Mouse (Mus musculus): ENCODE results near the gene Reep3.

Gene Reep3

DNA sequence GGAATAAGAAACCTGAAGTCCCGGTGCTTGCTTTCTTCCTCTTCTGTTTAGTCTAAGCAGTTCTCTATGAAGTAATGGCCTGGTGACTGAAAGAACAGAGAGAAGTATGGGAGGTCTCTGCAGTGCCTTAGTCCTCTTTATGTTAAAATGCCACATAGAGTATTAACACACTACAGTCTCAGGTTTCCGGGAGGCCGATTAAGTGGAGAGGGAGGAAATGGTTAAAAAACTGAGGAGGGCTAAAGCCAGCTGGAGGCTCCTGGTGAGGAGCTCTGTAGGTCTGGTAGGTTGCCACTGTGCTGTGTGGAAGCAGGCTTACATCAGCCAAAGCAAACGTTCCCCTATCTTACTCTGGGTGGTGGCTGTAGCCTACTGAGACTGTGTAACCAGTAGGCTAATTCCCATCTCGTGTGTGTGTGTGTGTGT is 18.9 kb upstream of the Reep3 start:
- POLR2A ChIA-PET = interaction anchor here (0.5 to 16.6 kb wide), 22 partner anchors 8 to 237 kb away, joined by 3 to 207 read pairs (median 4); partner anchors contain the start of genes Jmjd1c (in 1 of the 4) and Reep3 (in 1 of the 4)
- CTCF ChIA-PET = interaction anchor here in 2 of 4 experiments (0.7 to 1.4 kb wide), 2 partner anchors 11 to 16 kb away, joined by 4 to 7 read pairs; no protein-coding TSS in a partner anchor

DNA sequence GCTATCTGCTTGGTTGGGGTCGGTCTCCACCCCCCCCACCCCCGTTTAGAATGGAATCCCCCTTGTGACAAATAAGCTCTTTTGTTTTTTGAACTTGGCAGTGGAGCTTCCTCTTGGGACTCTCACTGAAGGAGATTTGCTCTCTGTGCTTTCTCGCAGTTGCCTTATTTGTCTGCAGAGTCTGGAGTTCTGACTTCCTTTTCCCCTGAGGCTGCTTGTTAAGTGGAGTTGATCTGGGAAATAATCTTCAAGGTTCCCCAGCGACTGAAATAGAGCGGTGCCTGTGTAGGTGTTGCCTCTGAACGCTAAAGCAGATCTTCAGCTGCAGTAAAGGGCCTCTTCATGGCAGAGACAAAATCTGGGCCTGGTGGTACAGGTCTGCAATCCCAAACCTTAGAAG is 18.4 kb upstream of the Reep3 start:
- POLR2A ChIA-PET = interaction anchor here (0.5 to 16.6 kb wide), 20 partner anchors 7 to 275 kb away, joined by 3 to 207 read pairs (median 6); partner anchors contain the start of genes Jmjd1c (in 1 of the 4) and Reep3 (in 1 of the 4)
- CTCF ChIA-PET = interaction anchor here in 1 of 4 experiments (0.6 kb wide), 1 partner anchor 9 kb away, joined by 6 read pairs; no protein-coding TSS in a partner anchor

DNA sequence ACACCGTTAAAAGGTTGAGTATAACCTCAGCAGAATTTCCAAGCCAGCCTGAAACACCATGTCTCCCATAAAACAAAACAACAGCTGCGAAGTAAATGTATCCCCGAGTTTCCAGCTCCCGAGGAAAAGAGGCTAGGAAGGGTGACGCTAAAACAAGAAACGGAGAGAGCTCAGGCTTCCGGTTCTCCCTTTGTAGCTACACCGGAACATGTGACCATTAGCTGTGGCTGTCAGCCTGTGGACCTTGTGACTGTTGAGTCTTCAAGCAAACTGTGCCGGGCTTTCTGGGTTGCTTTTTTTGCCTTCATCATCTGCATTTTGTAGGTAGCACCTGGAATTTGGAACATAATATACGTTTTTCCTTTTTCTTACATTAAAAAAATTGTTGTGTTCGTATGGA is 17.1 kb upstream of the Reep3 start:
- POLR2A ChIA-PET = interaction anchor here (0.7 to 16.6 kb wide), 26 partner anchors 9 to 202 kb away, joined by 3 to 207 read pairs (median 4); partner anchors contain the start of genes Jmjd1c (in 2 of the 4) and Reep3 (in 1 of the 4)

DNA sequence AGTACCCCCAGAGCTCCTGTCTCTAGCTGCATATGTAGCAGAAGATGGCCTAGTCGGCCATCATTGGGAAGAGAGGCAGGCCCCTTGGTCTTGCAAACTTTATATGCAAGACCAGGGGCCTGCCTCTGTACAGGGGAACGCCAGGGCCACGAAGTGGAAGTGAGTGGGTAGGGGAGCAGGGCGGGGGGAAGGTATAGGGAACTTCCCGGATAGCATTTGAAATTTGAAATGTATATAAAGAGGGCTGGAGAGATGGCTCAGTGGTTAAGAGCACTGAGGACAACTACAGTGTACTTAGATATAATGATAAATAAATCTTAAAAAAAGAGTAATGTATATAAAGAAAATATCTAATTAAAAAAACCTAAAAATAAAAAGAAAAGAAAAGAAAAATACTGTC is 16.2 kb upstream of the Reep3 start:
- ChIA-PET POLR2A (interaction anchor here in 3 of 4 experiments (0.8 to 16.6 kb wide), 14 partner anchors 8 to 192 kb away, joined by 3 to 207 read pairs (median 5); partner anchors contain the start of genes Jmjd1c (in 2 of the 3) and Reep3 (in 1 of the 3)), CTCF (interaction anchor here in 2 of 4 experiments (0.6 kb wide), 2 partner anchors 69 to 181 kb away, joined by 3 read pairs; no protein-coding TSS in a partner anchor)

More for the DNA sequence above, 17.1 kb upstream of the Reep3 start:
- CTCF ChIA-PET = interaction anchor here in 3 of 4 experiments (0.6 to 0.7 kb wide), 3 partner anchors 12 to 180 kb away, joined by 3 to 6 read pairs (median 3); no protein-coding TSS in a partner anchor

DNA sequence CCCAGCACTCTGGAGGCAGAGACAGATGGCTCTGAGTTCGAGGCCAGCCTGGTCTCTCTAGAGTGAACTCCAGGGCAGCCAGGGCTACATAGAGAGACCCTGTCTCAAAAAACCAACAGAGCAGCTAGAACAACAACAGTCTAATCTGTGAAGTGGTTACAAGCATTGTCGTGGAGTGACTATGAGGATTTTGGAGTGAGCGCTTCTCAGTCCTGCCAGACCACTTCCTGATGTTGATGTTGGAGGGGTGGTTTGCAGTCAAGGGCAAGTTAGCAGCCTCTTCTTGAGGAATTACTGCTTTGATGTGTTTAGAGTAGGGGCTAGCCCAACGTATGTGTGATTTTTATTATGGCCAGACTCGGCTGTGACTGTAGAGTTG is 15.0 kb upstream of the Reep3 start:
- ChIA-PET POLR2A (interaction anchor here in 2 of 4 experiments (0.5 to 16.6 kb wide), 9 partner anchors 9 to 1165 kb away, joined by 3 to 207 read pairs (median 3); partner anchors contain the start of genes Jmjd1c (in 1 of the 2) and Reep3 (in 1 of the 2)), CTCF (interaction anchor here in 2 of 4 experiments (0.6 to 0.7 kb wide), 2 partner anchors 11 to 87 kb away, joined by 3 to 8 read pairs; no protein-coding TSS in a partner anchor)

DNA sequence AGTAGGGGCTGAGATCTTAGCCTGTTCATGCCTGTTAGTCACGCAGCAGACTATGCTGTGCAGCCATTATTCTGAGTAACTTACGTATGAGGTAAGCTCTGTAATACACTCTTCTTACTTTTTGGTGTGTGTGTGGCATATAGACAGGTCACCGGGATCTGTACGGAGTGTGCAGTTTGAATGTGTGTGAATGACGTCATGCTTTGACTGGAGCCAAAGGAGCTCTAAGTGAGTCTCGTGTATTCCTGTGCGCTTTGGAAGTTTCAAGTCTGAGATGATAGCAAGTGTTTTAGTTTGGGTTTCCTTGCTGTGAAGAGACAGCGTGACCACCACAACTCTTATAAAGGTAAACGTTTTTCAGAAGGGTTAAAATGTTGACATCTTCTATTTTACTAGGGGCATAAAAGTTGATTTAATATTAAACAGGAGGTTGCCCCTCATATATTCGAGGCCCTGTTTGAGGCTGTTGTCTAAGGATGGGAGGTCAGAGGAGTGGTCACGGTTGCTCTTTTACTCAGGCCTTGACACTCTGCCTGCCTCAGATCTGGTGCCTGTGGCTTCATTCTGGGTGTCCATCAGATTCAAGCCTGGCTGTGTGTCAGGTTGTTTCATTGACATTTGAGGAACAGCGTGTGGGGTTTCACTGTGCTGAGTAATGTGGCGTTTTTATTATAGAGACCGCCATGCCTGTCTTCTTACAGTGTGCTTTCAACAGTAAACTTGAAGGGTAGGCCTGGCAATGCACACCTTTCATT is 14.5 kb upstream of the Reep3 start:
- ChIA-PET CTCF (interaction anchor here in 1 of 4 experiments (1.7 kb wide), 1 partner anchor 11 kb away, joined by 4 read pairs; no protein-coding TSS in a partner anchor), POLR2A (interaction anchor here in 3 of 4 experiments (0.6 to 16.6 kb wide), 11 partner anchors 10 to 195 kb away, joined by 3 to 207 read pairs (median 3); partner anchors contain the start of genes Jmjd1c (in 2 of the 3) and Reep3 (in 2 of the 3))

DNA sequence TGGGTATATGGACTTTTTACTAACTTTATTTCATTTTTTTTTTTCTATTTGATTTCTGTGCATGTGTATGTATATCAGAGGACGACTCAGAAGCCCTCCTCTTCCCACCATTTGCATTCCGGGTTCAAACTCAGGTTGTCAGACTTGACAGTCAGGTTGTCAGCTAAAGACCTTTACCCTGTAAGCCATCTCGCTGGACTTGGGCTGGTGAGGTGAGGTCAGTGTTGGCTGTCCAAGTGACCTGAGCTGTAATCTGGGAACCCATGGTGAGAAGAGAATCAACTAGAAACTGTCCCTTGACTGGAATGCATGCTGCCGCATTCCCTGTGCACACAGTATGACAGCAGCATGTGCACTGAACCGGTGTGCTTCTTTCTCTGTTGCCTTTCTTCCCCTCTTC is 12.9 kb upstream of the Reep3 start:
- ChIA-PET CTCF (no interaction called here), POLR2A (interaction anchor here in 3 of 4 experiments (0.7 to 16.6 kb wide), 9 partner anchors 8 to 106 kb away, joined by 3 to 354 read pairs (median 33); partner anchors contain the start of genes Jmjd1c (in 2 of the 3) and Reep3 (in 2 of the 3))

DNA sequence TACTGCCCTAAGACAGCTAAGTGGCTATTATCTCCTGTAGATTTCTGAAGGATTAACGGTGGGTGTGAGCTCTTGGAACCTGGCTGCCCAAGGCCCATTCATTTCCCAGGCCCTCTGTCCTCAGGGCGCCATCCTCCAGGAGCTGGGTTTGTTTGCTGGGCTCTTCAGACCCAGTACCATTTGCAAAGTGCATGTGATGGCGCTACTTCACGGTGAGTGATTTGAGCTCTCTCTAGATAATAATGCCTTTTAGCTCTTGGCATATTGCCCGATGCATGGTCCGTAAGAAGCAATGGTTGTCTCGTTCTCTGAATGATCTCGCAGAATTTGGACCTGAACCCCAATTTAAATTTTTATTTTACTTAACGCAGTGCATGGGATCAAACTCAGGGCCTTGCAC is 11.4 kb upstream of the Reep3 start:
- ChIA-PET CTCF (interaction anchor here in 1 of 4 experiments (0.6 kb wide), 1 partner anchor 82 kb away, joined by 3 read pairs; no protein-coding TSS in a partner anchor), POLR2A (interaction anchor here (0.6 to 16.6 kb wide), 33 partner anchors 7 to 196 kb away, joined by 3 to 354 read pairs (median 4); partner anchors contain the start of genes Jmjd1c (in 2 of the 4) and Reep3 (in 2 of the 4))

DNA sequence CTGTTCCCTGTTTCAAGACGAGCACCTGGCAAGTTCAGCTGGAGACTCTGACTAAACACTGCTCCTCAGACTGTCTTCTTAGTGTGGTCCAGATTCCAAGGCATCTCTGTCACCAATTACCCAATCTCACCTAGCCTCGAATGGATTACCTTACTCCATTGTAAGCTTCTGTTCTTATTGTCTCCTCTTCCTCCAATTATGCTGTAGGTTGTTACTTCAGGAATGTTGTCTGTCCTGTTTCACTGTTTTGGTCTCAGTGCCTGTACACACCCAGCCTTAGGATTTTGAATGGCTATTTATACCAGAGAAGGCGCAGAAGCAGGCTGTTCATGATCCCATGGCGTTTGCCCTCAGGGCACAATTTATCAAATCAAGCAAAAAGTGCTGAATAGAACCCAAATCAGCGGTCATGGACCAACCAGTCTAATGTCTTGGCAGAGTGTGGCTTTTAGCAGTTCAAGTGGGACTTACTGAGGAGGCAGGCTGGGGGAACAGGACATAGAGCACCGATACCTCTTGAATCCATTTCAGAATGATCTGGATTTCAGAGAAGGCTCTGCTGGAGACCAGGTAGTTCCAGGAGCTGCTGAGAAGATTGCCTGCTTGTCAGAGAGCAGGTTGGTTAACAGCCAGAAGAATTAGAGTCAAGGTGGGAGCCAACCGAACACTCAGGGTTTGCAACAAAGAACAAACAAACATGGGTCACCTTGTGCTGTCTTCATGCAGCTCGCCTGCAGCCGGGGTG is 10.4 kb upstream of the Reep3 start:
- ChIA-PET CTCF (interaction anchor here in 1 of 4 experiments (0.6 kb wide), 1 partner anchor 187 kb away, joined by 14 read pairs; no protein-coding TSS in a partner anchor), POLR2A (interaction anchor here (0.6 to 16.6 kb wide), 34 partner anchors 6 to 196 kb away, joined by 3 to 354 read pairs (median 5); partner anchors contain the start of genes Jmjd1c (in 2 of the 4) and Reep3 (in 2 of the 4))

DNA sequence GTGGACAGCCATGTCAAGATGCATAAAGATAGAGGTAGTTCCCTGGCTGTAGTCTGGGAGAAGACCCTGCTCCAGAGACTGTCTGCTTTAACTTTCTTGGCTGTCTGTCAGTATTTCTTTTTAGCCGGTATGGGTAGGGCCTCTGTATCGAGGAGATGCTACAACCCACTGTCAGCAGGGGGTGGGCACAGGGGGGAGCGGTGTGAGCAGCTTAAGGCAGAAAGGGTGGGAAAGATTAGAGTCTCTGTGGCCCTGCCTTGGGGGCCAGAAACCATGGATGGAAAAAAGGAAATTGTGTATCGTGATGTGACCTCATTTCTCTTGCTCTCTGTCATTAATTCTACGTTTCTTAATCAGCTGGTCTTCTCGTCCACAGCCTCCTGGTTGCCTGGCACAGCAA is 9.7 kb upstream of the Reep3 start:
- CTCF ChIA-PET = no interaction called here
- POLR2A ChIA-PET = interaction anchor here in 3 of 4 experiments (0.7 to 16.6 kb wide), 20 partner anchors 7 to 195 kb away, joined by 3 to 354 read pairs (median 7); partner anchors contain the start of genes Jmjd1c (in 2 of the 3) and Reep3 (in 2 of the 3)

DNA sequence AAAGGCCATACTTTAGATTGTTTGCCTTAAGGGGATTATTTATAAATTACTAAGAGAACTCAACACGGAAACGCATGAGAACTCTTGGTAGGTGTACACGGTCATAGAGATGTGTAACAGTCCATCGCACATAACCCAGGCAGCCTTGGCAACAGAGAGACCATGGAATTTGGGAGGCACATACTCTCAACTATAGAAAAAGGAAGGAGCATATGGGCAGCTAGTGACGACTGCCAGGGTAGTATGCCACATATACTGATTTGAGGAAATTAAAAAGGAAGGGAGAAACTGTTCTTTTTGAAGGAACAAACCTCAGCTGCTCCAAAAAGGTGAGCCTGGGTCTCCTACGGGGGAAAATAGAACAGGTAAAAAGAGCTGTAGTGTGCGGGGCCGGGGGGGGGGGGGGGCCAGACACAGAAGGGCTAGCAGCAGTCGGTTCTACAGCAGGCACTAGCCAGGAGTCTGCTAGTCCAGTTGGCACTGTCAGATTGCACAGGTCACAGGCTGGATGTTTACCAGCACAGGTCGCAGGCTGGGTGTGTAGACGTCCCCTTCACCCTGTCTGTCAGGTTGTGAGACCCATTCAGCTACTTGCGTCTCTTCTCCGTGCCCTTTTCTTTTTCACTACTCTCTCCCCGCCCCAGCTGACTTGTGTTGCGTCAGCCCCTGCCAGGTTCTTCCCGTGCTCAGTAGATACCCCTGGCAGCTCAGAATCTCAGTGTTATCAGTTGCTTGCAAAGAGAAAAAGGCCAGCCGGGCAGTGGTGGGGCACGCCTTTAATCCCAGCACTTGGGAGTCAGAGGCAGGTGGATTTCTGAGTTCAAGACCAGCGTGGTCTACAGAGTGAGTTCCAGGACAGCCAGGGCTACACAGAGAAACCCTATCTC is 8.8 kb upstream of the Reep3 start:
- POLR2A ChIA-PET = interaction anchor here in 3 of 4 experiments (0.6 to 16.6 kb wide), 37 partner anchors 7 to 194 kb away, joined by 3 to 354 read pairs (median 5); partner anchors contain the start of genes Jmjd1c (in 2 of the 3) and Reep3 (in 2 of the 3)
- CTCF ChIA-PET = interaction anchor here in 1 of 4 experiments (0.6 kb wide), 1 partner anchor 24 kb away, joined by 4 read pairs; no protein-coding TSS in a partner anchor

DNA sequence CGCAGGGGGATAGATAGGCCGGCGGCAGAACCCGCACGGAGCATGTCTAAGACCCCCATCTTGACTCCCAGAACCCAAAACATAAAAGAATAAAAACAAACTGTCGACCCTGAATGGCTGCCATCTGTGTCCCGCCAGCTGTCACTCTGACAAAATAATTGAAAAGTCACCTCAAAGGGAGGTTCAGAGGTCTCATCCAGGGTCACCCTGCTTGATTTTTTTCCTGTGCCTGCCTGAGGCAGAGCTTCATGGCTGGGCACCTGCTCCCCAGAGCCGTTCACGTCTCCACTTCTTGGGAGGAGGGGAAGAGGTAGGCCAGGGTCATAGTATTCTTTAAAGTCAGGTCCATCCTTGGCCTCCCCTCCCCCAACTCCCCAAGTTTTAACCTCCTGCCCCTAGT is 7.8 kb upstream of the Reep3 start:
- POLR2A ChIA-PET = interaction anchor here in 3 of 4 experiments (0.6 to 16.6 kb wide), 32 partner anchors 6 to 1032 kb away, joined by 3 to 354 read pairs (median 4); partner anchors contain the start of genes Jmjd1c (in 2 of the 3) and Reep3 (in 2 of the 3)
- CTCF ChIA-PET = no interaction called here

DNA sequence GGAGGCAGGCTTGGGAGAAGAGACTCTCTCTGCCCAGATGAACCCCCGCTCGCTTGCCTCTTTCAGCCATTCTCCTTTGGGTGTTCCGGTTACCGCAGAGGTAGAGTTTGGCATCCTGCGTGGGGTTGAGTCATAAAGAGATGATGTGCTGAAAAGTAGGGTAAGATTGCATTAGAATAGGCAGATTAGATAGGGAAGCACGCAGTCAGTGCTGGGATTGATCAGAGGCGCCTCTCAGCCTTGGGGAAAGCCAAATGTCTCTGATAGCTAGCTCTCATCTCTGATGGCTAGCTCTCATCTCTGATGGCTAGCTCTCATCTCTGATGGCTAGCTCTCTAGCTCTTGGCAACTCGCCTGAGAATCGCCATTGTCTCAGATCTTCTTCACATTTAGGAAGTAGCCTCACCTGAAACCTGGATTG is 4.1 kb upstream of the Reep3 start:
- CTCF ChIA-PET = interaction anchor here (0.5 to 2.1 kb wide), 15 partner anchors 10 to 1097 kb away, joined by 3 to 8 read pairs (median 4); partner anchors contain the start of gene Nrbf2 (in 1 of the 4)
- POLR2A ChIA-PET = interaction anchor here (0.6 to 16.6 kb wide), 105 partner anchors 8 to 811 kb away, joined by 3 to 354 read pairs (median 6); partner anchors contain the start of genes Nrbf2 (in 1 of the 4) and Zfp365 (in 1 of the 4)

DNA sequence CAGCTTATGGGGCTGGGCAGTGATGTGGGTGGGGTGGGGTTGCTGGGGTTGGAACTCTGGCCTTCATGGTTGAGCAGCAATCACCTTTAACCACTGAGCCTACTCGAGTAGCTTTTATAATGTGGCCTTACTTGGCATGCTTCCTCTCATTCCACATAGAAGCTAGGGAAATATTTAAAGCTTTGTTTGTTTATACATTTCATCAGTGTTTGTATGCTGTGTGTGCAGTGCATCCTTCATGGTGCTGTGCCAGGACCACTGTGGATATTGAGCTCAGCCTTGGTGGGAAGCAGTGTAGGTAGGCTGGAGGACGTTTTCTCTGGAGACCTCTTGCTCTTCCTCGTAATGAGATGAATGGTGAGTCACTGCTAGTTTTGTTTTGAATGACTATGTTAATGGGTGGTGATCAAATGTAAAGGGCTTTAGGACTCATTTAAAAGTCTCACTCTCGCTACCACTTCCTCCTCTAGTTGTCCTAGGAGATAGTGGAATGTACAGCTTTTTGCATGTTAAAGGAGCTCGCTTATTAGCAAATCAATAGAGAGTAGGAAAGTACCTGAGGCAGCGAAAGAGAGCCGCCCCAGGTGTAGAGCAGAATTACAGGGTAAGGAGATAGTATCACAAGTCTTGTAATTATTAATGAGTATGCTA is 3.4 kb upstream of the Reep3 start:
- POLR2A ChIA-PET = interaction anchor here (0.6 to 16.6 kb wide), 126 partner anchors 9 to 1131 kb away, joined by 3 to 354 read pairs (median 5); partner anchors contain the start of genes Nrbf2 (in 1 of the 4) and Zfp365 (in 1 of the 4)
- CTCF ChIA-PET = interaction anchor here (0.5 to 2.1 kb wide), 25 partner anchors 11 to 1098 kb away, joined by 3 to 24 read pairs (median 4); partner anchors contain the start of gene Nrbf2 (in 1 of the 4)

DNA sequence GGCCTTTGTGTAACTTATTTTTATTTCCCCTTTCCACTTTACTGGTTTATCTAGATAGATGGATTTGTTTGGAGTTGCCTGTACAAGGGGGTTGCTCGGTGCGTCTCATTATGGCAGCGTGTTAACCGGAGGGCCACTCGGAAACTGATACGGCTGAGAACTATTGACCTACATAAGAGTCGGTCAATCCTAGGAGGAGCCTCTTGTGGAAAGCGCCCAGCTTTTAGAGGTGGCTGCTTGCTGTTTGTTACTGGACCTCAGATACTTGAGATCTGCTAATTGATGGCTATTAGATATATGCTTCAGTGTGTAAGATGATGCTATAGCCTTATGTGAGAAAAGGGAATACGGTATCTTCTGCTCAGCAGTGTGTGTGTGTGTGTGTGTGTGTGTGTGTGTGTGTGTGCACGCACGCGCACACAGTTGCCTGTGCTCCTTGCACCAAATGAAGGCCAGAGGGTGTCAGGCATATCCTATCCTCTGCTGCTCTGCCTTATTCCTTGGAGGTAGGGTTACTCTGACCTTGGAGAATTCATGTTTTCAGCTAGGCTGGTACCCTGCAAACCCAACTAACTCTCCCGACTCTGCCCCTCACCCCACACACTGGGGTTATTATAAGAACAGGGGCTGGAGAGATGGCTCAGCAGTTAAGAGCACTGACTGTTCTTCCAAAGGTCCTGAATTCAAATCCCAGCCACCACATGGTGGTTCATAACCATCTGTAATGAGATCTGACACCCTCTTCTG is 2.6 kb upstream of the Reep3 start:
- CTCF ChIA-PET = interaction anchor here (0.6 to 2.1 kb wide), 15 partner anchors 11 to 492 kb away, joined by 3 to 12 read pairs (median 5); no protein-coding TSS in a partner anchor
- POLR2A ChIA-PET = interaction anchor here (0.6 to 16.6 kb wide), 114 partner anchors 9 to 1038 kb away, joined by 3 to 354 read pairs (median 5); partner anchors contain the start of genes Nrbf2 (in 1 of the 4) and Zfp365 (in 1 of the 4)

All from embryonic stem cell, embryonic (primary cell).